Comparison of ENCODE assay signal across 14 mouse cellular contexts in genomic region chrX:109238163-109238562, GRCm38 (mm10). TPM values are rescaled to one million over a fixed set of nuclear protein-coding genes. Genes with fewer than 3 reads are reported as not detected.
DNase-seq lines count a peak whose midpoint lies in the region; ATAC-seq lines count a peak whose summit lies in the region.
"Had no signal": no experiment of that assay in that cellular context is flagged by ENCODE, and none has a peak within 500 bp of the region (broad histone marks: within the 10 kb centered on the region; RNA-seq: fewer than 3 reads in every experiment).

No protein-coding gene starts in this region.

- H3K4me2 ChIP-seq in hindbrain, embryonic 11.5 days (replicated peaks; ENCODE audit: low read depth, low read length) = no peak overlapping the region
- H3K4me2 ChIP-seq in hindbrain, embryonic 12.5 days (replicated peaks) = no peak overlapping the region
- H3K4me2 ChIP-seq: limb, embryonic 13.5 days had no signal

- no peaks in the 10 kb centered on the region for H3K36me3 ChIP-seq in hindbrain, embryonic 11.5 days (ENCODE audit: control insufficient read depth, insufficient read depth, low read length)
- H3K36me3 ChIP-seq in hindbrain, embryonic 12.5 days = no peaks in the 10 kb centered on the region
- H3K36me3 ChIP-seq: G1E; limb, embryonic 13.5 days had no signal

- H3K27ac ChIP-seq in hindbrain, embryonic 11.5 days (ENCODE audit: low read depth, low read length) = no peak overlapping the region
- H3K27ac ChIP-seq in hindbrain, embryonic 12.5 days = no peak overlapping the region
- H3K27ac ChIP-seq: limb, embryonic 13.5 days had no signal

- no peaks in the 10 kb centered on the region for H3K27me3 ChIP-seq in hindbrain, embryonic 11.5 days (ENCODE audit: control insufficient read depth, insufficient read depth, low read length)
- no peaks in the 10 kb centered on the region for H3K27me3 ChIP-seq in hindbrain, embryonic 12.5 days
- H3K27me3 ChIP-seq: limb, embryonic 13.5 days had no signal

- ATAC-seq in hindbrain, embryonic 11.5 days (ENCODE audit: low FRiP score) = no peak
- no peak for ATAC-seq in hindbrain, embryonic 12.5 days (ENCODE audit: low FRiP score)

- intact Hi-C loops in gastrocnemius, postnatal 14 days (cut with DNase I; ENCODE audit: low total_unique reads) = no loop called here

- no peak overlapping the region for H3K9ac ChIP-seq in hindbrain, embryonic 11.5 days (ENCODE audit: low read depth, low read length)
- no peak overlapping the region for H3K9ac ChIP-seq in hindbrain, embryonic 12.5 days
- H3K9ac ChIP-seq: limb, embryonic 13.5 days had no signal

- H3K9me3 ChIP-seq in hindbrain, embryonic 11.5 days (ENCODE audit: control insufficient read depth, low read length) = no peaks in the 10 kb centered on the region
- H3K9me3 ChIP-seq in hindbrain, embryonic 12.5 days (replicated peaks) = no peaks in the 10 kb centered on the region
- H3K9me3 ChIP-seq: G1E; limb, embryonic 13.5 days had no signal

- no peaks in the 10 kb centered on the region for H3K4me1 ChIP-seq in hindbrain, embryonic 11.5 days (replicated peaks; ENCODE audit: control insufficient read depth, insufficient read depth, low read length)
- no peaks in the 10 kb centered on the region for H3K4me1 ChIP-seq in hindbrain, embryonic 12.5 days
- H3K4me1 ChIP-seq: limb, embryonic 13.5 days had no signal

- DNase-seq in hindbrain, embryonic 11.5 days (ENCODE audit: low spot score) = peak; percentile 5
- DNase-seq in lung, postnatal 10 days = peak; percentile 1
- DNase-seq in lung, postnatal 14 days = no peak
- DNase-seq in adipocyte (ENCODE audit: low spot score) = peak; percentile 53
- peak; percentile 6 for DNase-seq in retina, postnatal 1 day
- DNase-seq in layer of hippocampus, postnatal 25 days (ENCODE audit: extremely low spot score in 1 of 2, low spot score in 1 of 2) = no peak
- DNase-seq in gastrocnemius, postnatal 14 days = no peak
- DNase-seq: heart, postnatal 14 days; right cerebral cortex, postnatal 25 days had no signal

- no peak overlapping the region for H3K4me3 ChIP-seq in hindbrain, embryonic 11.5 days (ENCODE audit: low read depth, low read length)
- H3K4me3 ChIP-seq in hindbrain, embryonic 12.5 days = no peak overlapping the region
- H3K4me3 ChIP-seq: limb, embryonic 13.5 days; myocyte had no signal

RNA-seq across cellular contexts. Expression of gene Gm6377, which starts 41.6 kb away (rescaled TPM):
- polyA plus RNA-seq in hindbrain, embryonic 11.5 days (2014; fragmentation: Nextera tagmentation; extraction: Ambion mirVana) = 0.07 TPM in 1 of 2 replicates, not detected in the other
- 0.40 TPM in 1 of 2 replicates, not detected in the other for polyA plus RNA-seq in hindbrain, embryonic 12.5 days (2016; fragmentation: Nextera tagmentation; extraction: Ambion mirVana)
- total RNA-seq in layer of hippocampus, postnatal 25 days (2021) = not detected
- not detected for total RNA-seq in gastrocnemius, postnatal 14 days (2021)
- polyA plus RNA-seq: cortical plate, adult 2 months; G1E; limb, embryonic 13.5 days; myocyte had no signal

Comparison
In these comparisons a context has a peak if more than half of its experiments do, and no peak if none do; other contexts are left out.
1. DNase-seq: peak in hindbrain, embryonic 11.5 days (single experiment), lung, postnatal 10 days (single experiment), adipocyte (single experiment) and retina, postnatal 1 day (single experiment); none in lung, postnatal 14 days (single experiment), layer of hippocampus, postnatal 25 days (0 of 2) and gastrocnemius, postnatal 14 days (single experiment).